Mouse (Mus musculus) kidney, postnatal 0 days (tissue): ENCODE measurements around the gene Numa1. TPM values are rescaled to one million over a fixed set of nuclear protein-coding genes. Genes with fewer than 3 reads are reported as not detected.
A peak's percentile ranks its signal among the peaks of the same experiment; 100 is the strongest.

Experiments
- ATAC-seq: fragments of 200-750 bp; cut with Nextera tagmentation; replicated peaks from 2 replicates; pipeline ENCODE4 v1.8.0; 2017; ENCODE audit warnings: low read depth, moderate number of reproducible peaks, moderate TSS enrichment, moderate library complexity; ENCODE audit not compliant: low FRiP score
- DNase-seq: peaks from one replicate; pipeline ENCODE4 v3.0.0-alpha.2; 2016; ENCODE audit warnings: low spot score
- H3K27ac ChIP-seq: fragments of 300-500 bp; sonication (generic); 2 replicates; pipeline ENCODE4 v1.5.1; 2014; ENCODE audit warnings: mild to moderate bottlenecking
- H3K27me3 ChIP-seq: fragments of 300-500 bp; sonication (generic); 2 replicates; pipeline ENCODE4 v1.6.1; 2014; ENCODE audit warnings: low read length, mixed read lengths; ENCODE audit not compliant: insufficient read depth
- H3K36me3 ChIP-seq: fragments of 300-500 bp; sonication (generic); 2 replicates; pipeline ENCODE4 v1.6.1; 2014; ENCODE audit warnings: low read length, mixed read lengths; ENCODE audit not compliant: insufficient read depth
- H3K4me1 ChIP-seq: fragments of 300-500 bp; sonication (generic); replicated peaks from 2 replicates; pipeline ENCODE4 v1.6.1; 2014; ENCODE audit warnings: antibody characterized with exemption, low read length, mixed read lengths; ENCODE audit not compliant: insufficient read depth
- H3K4me2 ChIP-seq: fragments of 300-500 bp; sonication (generic); 2 replicates; pipeline ENCODE4 v1.6.1; 2014; ENCODE audit warnings: mild to moderate bottlenecking, low read length, moderate library complexity, mixed read lengths
- H3K4me3 ChIP-seq: fragments of 300-500 bp; sonication (generic); replicated peaks from 2 replicates; pipeline ENCODE4 v1.5.1; 2014; ENCODE audit warnings: low read depth, low read length
- H3K9ac ChIP-seq: fragments of 300-500 bp; sonication (generic); 2 replicates; pipeline ENCODE4 v1.6.1; 2014; ENCODE audit warnings: low read depth, low read length
- H3K9me3 ChIP-seq: fragments of 300-500 bp; sonication (generic); replicated peaks from 2 replicates; pipeline ENCODE4 v1.6.1; 2016; ENCODE audit warnings: low read length, inconsistent platforms, mixed read lengths
- CTCF ChIP-seq: IDR thresholded peaks from 2 replicates; pipeline ENCODE4 v1.5.1; 2016; ENCODE audit warnings: antibody characterized with exemption, low read depth, mild to moderate bottlenecking, moderate library complexity
- WGBS: fragments of 180-500 bp; shearing (Covaris S2); extraction: QIAGEN DNeasy Blood & Tissue Kit; methylation state at CpG from one replicate; pipeline ENCODE4 v1.1.7; 2014; 5-methylcytosine and 5-hydroxymethylcytosine counted together
- polyA plus RNA-seq: library from polyadenylated mRNA; unstranded; fragments of >200 nt; fragmentation: Nextera tagmentation; extraction: Ambion mirVana; gene quantifications from 2 replicates; pipeline ENCODE4 v1.2.1, GENCODE M21; 2015

The Numa1 gene
- polyA plus RNA-seq, 1 experiment from 2014 or later = 41.7 TPM

DNA sequence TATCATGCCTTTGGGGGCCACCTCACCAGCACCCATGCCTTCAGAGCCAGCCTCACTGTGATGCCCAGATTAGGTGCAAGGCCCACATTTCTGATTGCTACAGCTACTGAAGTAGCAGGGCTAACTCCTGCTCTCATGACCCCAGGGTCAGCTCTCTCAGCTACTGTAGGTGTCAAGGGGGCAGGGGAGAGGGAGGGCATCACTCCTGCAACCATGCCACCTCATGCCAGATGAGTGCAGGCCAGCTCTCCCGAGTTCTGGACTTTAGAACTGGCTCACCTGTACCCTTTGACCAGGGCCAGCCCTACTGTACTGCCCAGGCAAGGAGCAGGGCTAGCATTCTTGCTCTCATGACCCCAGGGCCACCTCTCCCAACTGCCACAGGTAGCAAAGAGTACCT is 48.8 kb downstream of the Numa1 start:
- ATAC-seq = peak; percentile 75
- H3K27me3 ChIP-seq = no peaks in the 10 kb centered on the region
- H3K4me1 ChIP-seq = no peaks in the 10 kb centered on the region
- no peak for DNase-seq
- H3K27ac ChIP-seq = no peak overlapping the region
- H3K4me2 ChIP-seq = no peak overlapping the region
- no peak overlapping the region for H3K4me3 ChIP-seq
- H3K9ac ChIP-seq = no peak overlapping the region
- H3K36me3 ChIP-seq = peaks cover 22% of the 10 kb centered on the region
- no peak for TF ChIP-seq CTCF
- H3K9me3 ChIP-seq = no peaks in the 10 kb centered on the region
- WGBS = 74% methylated on average over 1 of the region's 1 CpGs

DNA sequence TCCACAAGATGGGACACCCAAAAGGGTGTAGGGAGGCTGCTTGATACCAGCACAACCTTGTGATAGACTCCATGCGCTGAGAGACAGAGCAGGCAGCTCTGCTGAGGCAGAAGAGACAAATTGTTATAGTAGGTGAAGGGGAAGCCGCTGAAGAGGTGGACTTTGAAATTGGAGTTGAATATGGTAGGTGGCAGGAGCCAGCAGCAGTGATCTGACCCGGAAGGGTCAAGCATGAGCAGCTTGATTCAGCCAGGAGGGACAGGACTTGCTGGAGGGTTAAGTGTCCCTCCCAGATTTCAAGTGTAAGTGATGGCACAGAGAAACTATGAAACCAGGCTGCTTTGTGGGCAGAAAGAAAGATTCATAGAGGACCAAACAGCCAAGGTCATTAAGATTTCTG is 51.2 kb downstream of the Numa1 start:
- H3K9ac ChIP-seq = no peak overlapping the region
- no peaks in the 10 kb centered on the region for H3K27me3 ChIP-seq
- H3K9me3 ChIP-seq = no peaks in the 10 kb centered on the region
- 56% methylated on average over 3 of the region's 3 CpGs for WGBS
- DNase-seq (peak; percentile 40), ATAC-seq (peak; percentile 62; the same call in 1 of the 2 replicates)
- H3K36me3 ChIP-seq = peaks cover 38% of the 10 kb centered on the region
- H3K4me2 ChIP-seq = no peak overlapping the region
- TF ChIP-seq CTCF = no peak
- H3K4me3 ChIP-seq = no peak overlapping the region
- no peaks in the 10 kb centered on the region for H3K4me1 ChIP-seq
- no peak overlapping the region for H3K27ac ChIP-seq

DNA sequence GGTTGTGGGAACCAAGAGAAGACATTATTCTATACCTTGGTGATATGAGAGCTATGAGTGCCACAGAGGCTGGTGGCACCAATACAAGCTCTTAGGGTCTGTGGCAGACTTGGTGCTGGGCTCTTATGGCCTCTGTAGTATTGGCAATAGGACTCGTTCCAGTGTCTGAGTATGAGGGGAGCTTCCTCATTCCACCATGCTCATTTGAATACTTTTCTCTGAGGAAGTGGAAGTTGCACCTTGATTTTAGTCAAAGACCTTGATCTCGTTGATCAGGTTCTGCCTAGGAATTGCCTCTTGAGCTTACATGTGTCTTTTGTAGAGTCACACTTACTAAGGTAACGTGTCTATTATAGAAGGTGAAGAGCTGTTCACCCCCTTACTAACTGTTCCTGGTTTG is 60.3 kb downstream of the Numa1 start:
- ATAC-seq (no peak), DNase-seq (no peak)
- H3K27me3 ChIP-seq = no peaks in the 10 kb centered on the region
- WGBS = 82% methylated on average over 3 of the region's 3 CpGs
- H3K9ac ChIP-seq = no peak overlapping the region
- peaks cover 78% of the 10 kb centered on the region for H3K36me3 ChIP-seq
- H3K4me2 ChIP-seq = no peak overlapping the region
- H3K9me3 ChIP-seq = no peaks in the 10 kb centered on the region
- TF ChIP-seq CTCF = no peak
- H3K4me1 ChIP-seq = no peaks in the 10 kb centered on the region; the same call in 1 of the 2 replicates
- no peak overlapping the region for H3K27ac ChIP-seq
- H3K4me3 ChIP-seq = no peak overlapping the region

DNA sequence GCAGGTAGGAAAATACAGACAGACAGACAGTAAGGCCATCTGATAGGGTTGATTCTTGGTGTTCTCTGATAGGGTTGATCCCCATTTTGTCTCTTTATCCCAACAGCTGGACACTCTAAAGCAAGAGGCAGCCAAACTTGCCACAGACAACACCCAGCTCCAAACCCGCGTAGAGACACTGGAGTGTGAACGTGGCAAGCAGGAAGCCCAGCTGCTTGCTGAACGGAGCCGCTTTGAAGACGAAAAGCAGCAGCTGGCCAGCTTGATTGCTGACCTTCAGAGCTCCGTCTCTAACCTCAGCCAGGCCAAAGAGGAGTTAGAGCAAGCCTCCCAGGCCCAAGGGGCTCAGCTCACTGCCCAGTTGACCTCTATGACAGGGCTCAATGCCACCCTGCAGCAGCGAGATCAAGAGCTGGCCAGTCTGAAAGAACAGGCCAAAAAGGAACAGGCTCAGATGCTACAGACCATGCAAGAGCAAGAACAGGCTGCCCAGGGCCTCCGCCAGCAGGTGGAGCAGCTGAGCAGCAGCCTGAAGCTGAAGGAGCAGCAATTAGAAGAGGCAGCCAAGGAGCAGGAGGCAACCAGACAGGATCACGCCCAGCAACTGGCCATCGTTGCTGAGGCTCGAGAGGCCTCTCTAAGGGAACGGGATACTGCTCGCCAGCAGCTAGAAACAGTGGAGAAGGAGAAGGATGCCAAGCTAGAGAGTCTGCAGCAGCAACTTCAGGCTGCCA is 64.5 kb downstream of the Numa1 start:
- WGBS = 40% methylated on average over 14 of the region's 14 CpGs
- peak; percentile 60 for ATAC-seq
- Histone ChIP-seq H3K4me2 (no peak overlapping the region), H3K36me3 (peaks cover 85% of the 10 kb centered on the region), H3K27ac (0 out of 2 replicates have a peak overlapping the region, but pooled peaks have one; percentile 0), H3K9ac (no peak overlapping the region), H3K9me3 (no peaks in the 10 kb centered on the region), H3K4me1 (no peaks in the 10 kb centered on the region; the same call in 1 of the 2 replicates), H3K27me3 (no peaks in the 10 kb centered on the region), H3K4me3 (no peak overlapping the region)
- peak; percentile 88 for DNase-seq
- TF ChIP-seq CTCF = peak; percentile 93

DNA sequence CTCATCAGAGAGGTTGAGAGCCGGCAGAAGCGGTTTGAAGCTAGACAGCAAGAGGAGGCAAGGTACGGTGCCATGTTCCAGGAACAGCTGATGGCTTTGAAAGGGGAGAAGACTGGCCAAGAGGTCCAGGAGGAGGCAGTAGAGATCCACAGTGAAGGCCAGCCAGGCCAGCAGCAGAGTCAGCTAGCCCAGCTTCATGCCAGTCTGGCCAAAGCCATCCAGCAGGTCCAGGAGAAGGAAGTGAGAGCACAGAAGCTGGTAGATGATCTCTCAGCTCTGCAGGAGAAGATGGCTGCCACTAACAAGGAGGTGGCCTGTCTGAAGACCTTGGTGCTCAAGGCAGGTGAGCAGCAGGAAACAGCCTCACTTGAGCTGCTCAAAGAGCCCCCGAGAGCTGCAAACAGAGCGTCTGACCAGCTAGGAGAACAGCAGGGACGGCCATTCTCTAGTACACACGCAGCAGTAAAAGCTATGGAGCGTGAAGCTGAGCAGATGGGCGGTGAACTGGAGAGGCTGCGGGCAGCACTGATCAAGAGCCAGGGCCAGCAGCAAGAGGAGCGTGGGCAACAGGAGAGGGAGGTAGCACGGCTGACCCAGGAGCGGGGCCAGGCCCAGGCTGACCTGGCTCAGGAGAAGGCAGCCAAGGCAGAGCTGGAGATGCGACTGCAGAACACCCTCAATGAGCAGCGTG is 65.7 kb downstream of the Numa1 start:
- no peaks in the 10 kb centered on the region for H3K27me3 ChIP-seq
- peak; percentile 60; the same call in 1 of the 2 replicates for ATAC-seq

DNA sequence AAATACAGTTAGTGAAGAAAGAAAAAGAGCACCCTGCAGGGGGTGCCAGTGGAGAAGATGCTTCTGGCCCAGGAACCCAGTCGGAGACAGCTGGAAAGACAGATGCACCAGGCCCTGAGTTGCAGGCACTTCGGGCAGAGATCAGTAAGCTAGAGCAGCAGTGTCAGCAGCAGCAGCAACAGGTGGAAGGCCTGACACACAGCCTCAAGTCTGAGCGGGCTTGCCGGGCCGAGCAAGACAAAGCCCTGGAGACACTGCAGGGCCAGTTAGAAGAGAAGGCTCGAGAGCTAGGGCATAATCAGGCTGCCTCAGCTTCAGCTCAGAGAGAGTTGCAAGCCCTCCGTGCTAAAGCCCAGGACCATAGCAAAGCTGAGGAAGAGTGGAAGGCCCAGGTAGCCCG is 66.4 kb downstream of the Numa1 start:
- DNase-seq (no peak), ATAC-seq (no peak)
- TF ChIP-seq CTCF = no peak

More for the DNA sequence above, 65.7 kb downstream of the Numa1 start:
- 55% methylated on average over 15 of the region's 15 CpGs for WGBS
- Histone ChIP-seq H3K9me3 (no peaks in the 10 kb centered on the region), H3K4me3 (no peak overlapping the region), H3K9ac (0 out of 2 replicates have a peak overlapping the region, but pooled peaks have one; percentile 31), H3K36me3 (peaks cover 73% of the 10 kb centered on the region), H3K4me2 (no peak overlapping the region), H3K27ac (peak overlapping the region; percentile 70), H3K4me1 (no peaks in the 10 kb centered on the region; the same call in 1 of the 2 replicates)
- DNase-seq = peak; percentile 65
- TF ChIP-seq CTCF = peak; percentile 30; the same call in 1 of the 2 replicates

More for the DNA sequence above, 66.4 kb downstream of the Numa1 start:
- WGBS = 83% methylated on average over 8 of the region's 8 CpGs
- H3K27me3 ChIP-seq = no peaks in the 10 kb centered on the region
- no peak overlapping the region for H3K4me3 ChIP-seq
- no peak overlapping the region for H3K4me2 ChIP-seq
- no peaks in the 10 kb centered on the region for H3K9me3 ChIP-seq
- peak overlapping the region; percentile 70; the same call in 1 of the 2 replicates for H3K27ac ChIP-seq
- H3K4me1 ChIP-seq = no peaks in the 10 kb centered on the region; the same call in 1 of the 2 replicates
- H3K36me3 ChIP-seq = peaks cover 70% of the 10 kb centered on the region
- H3K9ac ChIP-seq = no peak overlapping the region
